Mouse (Mus musculus): ENCODE measurements around the gene Atp13a3. TPM values are rescaled to one million over a fixed set of nuclear protein-coding genes. Genes with fewer than 3 reads are reported as not detected.

The Atp13a3 gene
- polyA plus RNA-seq, 1 experiment from 2014 or later = 84.9 TPM

- POLR2A ChIA-PET = no interaction called here
- no peak for TF ChIP-seq CTCF (IDR thresholded peaks at IDR 0.05)
- CTCF ChIA-PET = interaction anchor here (1.2 kb wide), 1 partner anchor 12 kb away, joined by 6 read pairs; no protein-coding TSS in a partner anchor
- peak; percentile 49 for ATAC-seq
- H3K27me3 ChIP-seq = peaks cover 11% of the 10 kb centered on the region
- in situ Hi-C loops (cut with MboI; ENCODE audit: low pct_unique_long_range_greater_than_20kb) = no loop called here
- DNase-seq (ENCODE audit: low read depth, low spot score) = no peak
Measured at GRCm38 (mm10) chr16:30283743-30284337, 121.9 kb downstream of the Atp13a3 start.

GRCm38 (mm10) chr16:30282844-30283495, 122.8 kb downstream of the Atp13a3 start, which contains the start of gene Lrrc15:
TSS of gene Lrrc15 (minus strand) at chr16:30283256.
- no peak for ATAC-seq
- peaks cover 11% of the 10 kb centered on the region for H3K27me3 ChIP-seq
- CTCF ChIA-PET = interaction anchor here (1.2 kb wide), 1 partner anchor 11 kb away, joined by 6 read pairs; no protein-coding TSS in a partner anchor
- POLR2A ChIA-PET = no interaction called here
- no peak for TF ChIP-seq CTCF (IDR thresholded peaks at IDR 0.05)
- in situ Hi-C loops (cut with MboI; ENCODE audit: low pct_unique_long_range_greater_than_20kb) = no loop called here
- no peak for DNase-seq (ENCODE audit: low read depth, low spot score)

GRCm38 (mm10) chr16:30280676-30281297, 125.0 kb downstream of the Atp13a3 start:
- CTCF ChIA-PET = interaction anchor here (1.2 kb wide), 1 partner anchor 9 kb away, joined by 3 read pairs; no protein-coding TSS in a partner anchor

GRCm38 (mm10) chr16:30278406-30278805, 127.4 kb downstream of the Atp13a3 start:
- in situ Hi-C loops (cut with MboI; ENCODE audit: low pct_unique_long_range_greater_than_20kb) = no loop called here
- peaks cover 11% of the 10 kb centered on the region for H3K27me3 ChIP-seq
- DNase-seq (ENCODE audit: low read depth, low spot score) (no peak), ATAC-seq (no peak)
- CTCF ChIA-PET = no interaction called here
- POLR2A ChIA-PET = no interaction called here
- TF ChIP-seq CTCF (IDR thresholded peaks at IDR 0.05) = no peak

More at GRCm38 (mm10) chr16:30280676-30281297, 125.0 kb downstream of the Atp13a3 start:
- ATAC-seq = no peak
- no peak for TF ChIP-seq CTCF (IDR thresholded peaks at IDR 0.05)
- POLR2A ChIA-PET = no interaction called here
- in situ Hi-C loops (cut with MboI; ENCODE audit: low pct_unique_long_range_greater_than_20kb) = no loop called here
- DNase-seq (ENCODE audit: low read depth, low spot score) = no peak
- H3K27me3 ChIP-seq = peaks cover 11% of the 10 kb centered on the region

GRCm38 (mm10) chr16:30275558-30276340, 130.0 kb downstream of the Atp13a3 start:
- no peak for DNase-seq (ENCODE audit: low read depth, low spot score)
- in situ Hi-C loops (cut with MboI; ENCODE audit: low pct_unique_long_range_greater_than_20kb) = no loop called here
- ATAC-seq = no peak
- H3K27me3 ChIP-seq = no peaks in the 10 kb centered on the region
- CTCF ChIA-PET = interaction anchor here (1.3 to 1.4 kb wide), 2 partner anchors 25 to 38 kb away, joined by 3 read pairs; no protein-coding TSS in a partner anchor
- TF ChIP-seq CTCF (IDR thresholded peaks at IDR 0.05) = no peak
- POLR2A ChIA-PET = no interaction called here

- ATAC-seq (no peak), DNase-seq (ENCODE audit: low read depth, low spot score) (no peak)
- TF ChIP-seq CTCF (IDR thresholded peaks at IDR 0.05) = no peak
- CTCF ChIA-PET = interaction anchor here (2.5 kb wide), 1 partner anchor 10 kb away, joined by 7 read pairs; no protein-coding TSS in a partner anchor
- in situ Hi-C loops (cut with MboI; ENCODE audit: low pct_unique_long_range_greater_than_20kb) = loop anchor here (25.0 kb wide), 1 partner anchor 789 kb away; no protein-coding TSS in a partner anchor
- POLR2A ChIA-PET = interaction anchor here (0.5 kb wide), 1 partner anchor 317 kb away, joined by 5 read pairs; no protein-coding TSS in a partner anchor
- H3K27me3 ChIP-seq = no peaks in the 10 kb centered on the region
Measured at GRCm38 (mm10) chr16:30273065-30273464, 132.7 kb downstream of the Atp13a3 start.

- CTCF ChIA-PET = interaction anchor here (0.9 to 2.5 kb wide), 5 partner anchors 9 to 40 kb away, joined by 3 to 7 read pairs (median 4); no protein-coding TSS in a partner anchor
- H3K27me3 ChIP-seq = no peaks in the 10 kb centered on the region
- POLR2A ChIA-PET = interaction anchor here (0.5 to 1.1 kb wide), 2 partner anchors 254 to 318 kb away, joined by 3 to 5 read pairs; no protein-coding TSS in a partner anchor
- in situ Hi-C loops (cut with MboI; ENCODE audit: low pct_unique_long_range_greater_than_20kb) = loop anchor here (25.0 kb wide), 1 partner anchor 790 kb away; no protein-coding TSS in a partner anchor
- no peak for TF ChIP-seq CTCF (IDR thresholded peaks at IDR 0.05)
- DNase-seq (ENCODE audit: low read depth, low spot score) (no peak), ATAC-seq (no peak)
Measured at GRCm38 (mm10) chr16:30271941-30272595, 133.7 kb downstream of the Atp13a3 start.

- CTCF ChIA-PET = interaction anchor here (1.2 to 1.4 kb wide), 6 partner anchors 10 to 37 kb away, joined by 3 to 6 read pairs (median 4); no protein-coding TSS in a partner anchor
- ATAC-seq = no peak
- DNase-seq (ENCODE audit: low read depth, low spot score) = no peak
- TF ChIP-seq CTCF (IDR thresholded peaks at IDR 0.05) = no peak
- POLR2A ChIA-PET = interaction anchor here (1.1 kb wide), 1 partner anchor 253 kb away, joined by 3 read pairs; no protein-coding TSS in a partner anchor
- in situ Hi-C loops (cut with MboI; ENCODE audit: low pct_unique_long_range_greater_than_20kb) = loop anchor here (25.0 kb wide), 1 partner anchor 791 kb away; no protein-coding TSS in a partner anchor
- no peaks in the 10 kb centered on the region for H3K27me3 ChIP-seq
Measured at GRCm38 (mm10) chr16:30271223-30271761, 134.5 kb downstream of the Atp13a3 start.

- H3K27me3 ChIP-seq = no peaks in the 10 kb centered on the region
- ATAC-seq (no peak), DNase-seq (ENCODE audit: low read depth, low spot score) (no peak)
- in situ Hi-C loops (cut with MboI; ENCODE audit: low pct_unique_long_range_greater_than_20kb) = loop anchor here (25.0 kb wide), 1 partner anchor 795 kb away; no protein-coding TSS in a partner anchor
- no peak for TF ChIP-seq CTCF (IDR thresholded peaks at IDR 0.05)
- ChIA-PET CTCF (no interaction called here), POLR2A (no interaction called here)
Measured at GRCm38 (mm10) chr16:30267359-30267758, 138.4 kb downstream of the Atp13a3 start, which contains the start of gene Cpn2. TSS of gene Cpn2 (minus strand) at chr16:30267499.

All from Patski (cell line).